Mouse (Mus musculus) kidney, postnatal 10 days (tissue): ENCODE measurements around the gene Ndst4.
A peak's percentile ranks its signal among the peaks of the same experiment; 100 is the strongest.

Experiments
- DNase-seq: peaks from one replicate; pipeline ENCODE4 v3.0.0; 2021; ENCODE audit warnings: mixed read lengths

Gene Ndst4

GRCm38 (mm10) chr3:125403601-125404396 is at the start of gene Ndst4:
TSS of gene Ndst4 (plus strand) at chr3:125404076.
- DNase-seq = peak; percentile 3

GRCm38 (mm10) chr3:125397443-125397842 is 6.4 kb upstream of the Ndst4 start:
- DNase-seq = no peak

- peak; percentile 4 for DNase-seq
Observed at GRCm38 (mm10) chr3:125406456-125406855, 2.6 kb downstream of the Ndst4 start.

- no peak for DNase-seq
Observed at GRCm38 (mm10) chr3:125406991-125407390, 3.1 kb downstream of the Ndst4 start.

- no peak for DNase-seq
Observed at GRCm38 (mm10) chr3:125466894-125467652, 63.2 kb downstream of the Ndst4 start.

GRCm38 (mm10) chr3:125510102-125510501 is 106.2 kb downstream of the Ndst4 start:
- no peak for DNase-seq

GRCm38 (mm10) chr3:125533371-125533770 is 129.5 kb downstream of the Ndst4 start:
- no peak for DNase-seq

GRCm38 (mm10) chr3:125570602-125571001 is 166.7 kb downstream of the Ndst4 start:
- no peak for DNase-seq

GRCm38 (mm10) chr3:125632233-125632632 is 228.4 kb downstream of the Ndst4 start:
- DNase-seq = no peak

GRCm38 (mm10) chr3:125655009-125655635 is 251.2 kb downstream of the Ndst4 start:
- DNase-seq = no peak

- DNase-seq = no peak
Observed at GRCm38 (mm10) chr3:125660114-125660717, 256.3 kb downstream of the Ndst4 start.

GRCm38 (mm10) chr3:125660884-125661532 is 257.1 kb downstream of the Ndst4 start:
- DNase-seq = no peak

GRCm38 (mm10) chr3:125673997-125674794 is 270.3 kb downstream of the Ndst4 start:
- no peak for DNase-seq

- no peak for DNase-seq
Observed at GRCm38 (mm10) chr3:125675211-125675896, 271.5 kb downstream of the Ndst4 start.

- peak; percentile 5 for DNase-seq
Observed at GRCm38 (mm10) chr3:125678924-125679323, 275.0 kb downstream of the Ndst4 start.

GRCm38 (mm10) chr3:125683460-125684230 is 279.8 kb downstream of the Ndst4 start:
- no peak for DNase-seq

- DNase-seq = no peak
Observed at GRCm38 (mm10) chr3:125684583-125684982, 280.7 kb downstream of the Ndst4 start.

- DNase-seq = no peak
Observed at GRCm38 (mm10) chr3:125687601-125688000, 283.7 kb downstream of the Ndst4 start.

GRCm38 (mm10) chr3:125690948-125691347 is 287.1 kb downstream of the Ndst4 start:
- no peak for DNase-seq

GRCm38 (mm10) chr3:125722953-125723352 is 319.1 kb downstream of the Ndst4 start:
- DNase-seq = no peak
